Comparison of ENCODE assay signal across 11 mouse cellular contexts in the genomic region with DNA sequence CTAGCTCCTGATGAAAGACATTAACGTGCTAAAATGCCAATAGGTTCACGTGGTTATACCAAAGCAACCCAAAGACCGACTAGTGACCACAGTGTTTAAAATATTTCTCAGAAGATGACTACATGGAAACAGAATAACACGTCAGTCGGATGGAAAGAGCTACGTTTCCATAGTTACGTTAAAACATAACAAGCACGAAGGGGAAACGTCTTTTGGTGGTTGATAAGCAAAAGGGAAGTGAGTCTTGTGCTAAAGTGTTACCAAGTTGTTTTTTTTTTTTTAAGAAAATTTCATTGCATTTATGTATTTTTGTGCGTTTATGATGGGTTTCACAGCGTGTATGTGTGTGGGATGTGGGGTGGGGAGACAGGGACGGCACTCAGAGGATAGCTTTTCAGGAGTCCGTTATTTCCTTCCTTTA. TPM values are rescaled to one million over a fixed set of nuclear protein-coding genes. Genes with fewer than 3 reads are reported as not detected.
A peak's percentile ranks its signal among the peaks of the same experiment; 100 is the strongest.
DNase-seq lines count a peak whose midpoint lies in the region; ATAC-seq and TF ChIP-seq lines count a peak whose summit lies in the region.
"Had no signal": no experiment of that assay in that cellular context is flagged by ENCODE, and none has a peak within 500 bp of the region (broad histone marks: within the 10 kb centered on the region; RNA-seq: fewer than 3 reads in every experiment).

No protein-coding gene starts in this region.

- H3K4me3 ChIP-seq in lung, postnatal 0 days (ENCODE audit: low read depth, low read length), result no peak overlapping the region
- no peak overlapping the region for H3K4me3 ChIP-seq in lung, adult 2 months (replicated peaks; ENCODE audit: extremely low read depth, low read depth, low read length)
- H3K4me3 ChIP-seq in MEL (ENCODE audit: control insufficient read depth in 1 of 2, insufficient read depth in 1 of 2, low read depth in 2 of 2, low read length in 2 of 2), result peak overlapping the region; percentile 54 to 59
- no peak overlapping the region for H3K4me3 ChIP-seq in intestine, embryonic 15.5 days (replicated peaks)
- H3K4me3 ChIP-seq in hindbrain, postnatal 0 days (ENCODE audit: low read length), result no peak overlapping the region
- H3K4me3 ChIP-seq: erythroblast, embryonic 14.5 days; limb, embryonic 10.5 days had no signal

- no peak for TF ChIP-seq POLR2A in lung, adult 2 months (IDR thresholded peaks at IDR 0.05; ENCODE audit: borderline replicate concordance, extremely low read depth, low read depth, low read length)
- no peak for TF ChIP-seq POLR2A in MEL (IDR thresholded peaks at IDR 0.05; ENCODE audit: control insufficient read depth in 1 of 2, insufficient read depth in 1 of 2, low read depth in 1 of 2, low read length in 2 of 2, poor library complexity in 1 of 2)

- no peaks in the 10 kb centered on the region for H3K9me3 ChIP-seq in lung, postnatal 0 days (ENCODE audit: low read length)
- no peaks in the 10 kb centered on the region for H3K9me3 ChIP-seq in MEL (replicated peaks; ENCODE audit: insufficient read depth, low read length)
- H3K9me3 ChIP-seq in intestine, embryonic 15.5 days, result no peaks in the 10 kb centered on the region
- H3K9me3 ChIP-seq in hindbrain, postnatal 0 days (ENCODE audit: low read length), result no peaks in the 10 kb centered on the region
- H3K9me3 ChIP-seq: limb, embryonic 10.5 days had no signal

- H3K27ac ChIP-seq in lung, postnatal 0 days (ENCODE audit: low read length), result no peak overlapping the region
- peak overlapping the region; percentile 99 for H3K27ac ChIP-seq in MEL (ENCODE audit: control insufficient read depth, low read depth, low read length)
- H3K27ac ChIP-seq in intestine, embryonic 15.5 days, result no peak overlapping the region
- no peak overlapping the region for H3K27ac ChIP-seq in hindbrain, postnatal 0 days
- H3K27ac ChIP-seq: limb, embryonic 10.5 days had no signal

- TF ChIP-seq CTCF in lung, postnatal 0 days (IDR thresholded peaks at IDR 0.05), result no peak
- TF ChIP-seq CTCF in lung, adult 2 months (IDR thresholded peaks at IDR 0.05; ENCODE audit: insufficient read depth, low read length), result no peak
- no peak for TF ChIP-seq CTCF in MEL (IDR thresholded peaks at IDR 0.05 in 2 of 3, conservative IDR thresholded peaks at IDR 0.05 in 1 of 3; ENCODE audit: control insufficient read depth in 1 of 3, insufficient read depth in 1 of 3, low read depth in 2 of 3, low read length in 3 of 3, poor library complexity in 1 of 3, severe bottlenecking in 1 of 3)
- TF ChIP-seq CTCF in hindbrain, postnatal 0 days (IDR thresholded peaks at IDR 0.05; ENCODE audit: low read depth), result no peak

- H3K79me2 ChIP-seq in MEL (ENCODE audit: control insufficient read depth, insufficient read depth, low read length, poor library complexity), result no peaks in the 10 kb centered on the region; the same call in 1 of the 2 replicates

- H3K27me3 ChIP-seq in lung, postnatal 0 days (replicated peaks; ENCODE audit: insufficient read depth, low read length), result no peaks in the 10 kb centered on the region
- H3K27me3 ChIP-seq in MEL (ENCODE audit: control insufficient read depth in 1 of 2, insufficient read depth in 2 of 2, low read length in 2 of 2), result no peaks in the 10 kb centered on the region
- H3K27me3 ChIP-seq in intestine, embryonic 15.5 days (replicated peaks), result no peaks in the 10 kb centered on the region
- no peaks in the 10 kb centered on the region for H3K27me3 ChIP-seq in hindbrain, postnatal 0 days (ENCODE audit: insufficient read depth, low read length)

- H3K9ac ChIP-seq in lung, postnatal 0 days (replicated peaks; ENCODE audit: low read depth), result no peak overlapping the region
- peak overlapping the region; percentile 70 for H3K9ac ChIP-seq in MEL (ENCODE audit: control insufficient read depth, low read depth, low read length, poor library complexity, severe bottlenecking)
- no peak overlapping the region for H3K9ac ChIP-seq in intestine, embryonic 15.5 days
- H3K9ac ChIP-seq in hindbrain, postnatal 0 days (replicated peaks; ENCODE audit: low read length), result no peak overlapping the region

- no peaks in the 10 kb centered on the region for H3K4me1 ChIP-seq in lung, postnatal 0 days (ENCODE audit: insufficient read depth, low read depth, low read length)
- H3K4me1 ChIP-seq in lung, adult 2 months (ENCODE audit: control insufficient read depth, insufficient read depth, low read length), result peaks cover 12% of the 10 kb centered on the region
- peaks cover 34 to 36% of the 10 kb centered on the region in 2 experiments for H3K4me1 ChIP-seq in MEL (ENCODE audit: control insufficient read depth in 1 of 2, insufficient read depth in 2 of 2, low read length in 2 of 2)
- no peaks in the 10 kb centered on the region for H3K4me1 ChIP-seq in intestine, embryonic 15.5 days (replicated peaks)
- no peaks in the 10 kb centered on the region for H3K4me1 ChIP-seq in hindbrain, postnatal 0 days (ENCODE audit: insufficient read depth, low read length)

- H3K36me3 ChIP-seq in lung, postnatal 0 days (ENCODE audit: insufficient read depth, low read length), result no peaks in the 10 kb centered on the region
- peaks cover 0 to 47% of the 10 kb centered on the region in 2 experiments; a peak in 2 of 4 replicates for H3K36me3 ChIP-seq in MEL (ENCODE audit: control insufficient read depth in 1 of 2, insufficient read depth in 2 of 2, low read length in 2 of 2)
- no peaks in the 10 kb centered on the region for H3K36me3 ChIP-seq in intestine, embryonic 15.5 days
- H3K36me3 ChIP-seq in hindbrain, postnatal 0 days (ENCODE audit: insufficient read depth, low read length), result no peaks in the 10 kb centered on the region
- H3K36me3 ChIP-seq: limb, embryonic 10.5 days had no signal

- 44% methylated on average over 13 of the region's 13 CpGs for WGBS in lung, postnatal 0 days
- WGBS in lung, adult 2 months, result 27% methylated on average over 13 of the region's 13 CpGs
- 62% methylated on average over 13 of the region's 13 CpGs for WGBS in intestine, embryonic 15.5 days
- WGBS in hindbrain, postnatal 0 days, result 76% methylated on average over 13 of the region's 13 CpGs

- peak; percentile 93 for TF ChIP-seq EP300 in lung, postnatal 0 days (IDR thresholded peaks at IDR 0.05)
- TF ChIP-seq EP300 in MEL (IDR thresholded peaks at IDR 0.05; ENCODE audit: low read depth in 1 of 2, low read length in 2 of 2), result peak; percentile 95 to 99

- no peak overlapping the region for H3K4me2 ChIP-seq in lung, postnatal 0 days (replicated peaks; ENCODE audit: low read depth, low read length)
- no peak overlapping the region for H3K4me2 ChIP-seq in intestine, embryonic 15.5 days (replicated peaks)
- H3K4me2 ChIP-seq in hindbrain, postnatal 0 days (ENCODE audit: low read depth, low read length), result no peak overlapping the region

- TF ChIP-seq RAD21 in MEL (IDR thresholded peaks at IDR 0.05; ENCODE audit: low read depth, low read length), result no peak

- peak; percentile 75 for DNase-seq in lung, postnatal 0 days (ENCODE audit: low spot score)
- no peak for DNase-seq in lung, adult 2 months
- peak; percentile 95 for DNase-seq in MEL (ENCODE audit: low read depth, low spot score)
- DNase-seq in natural killer cell, adult 2 months (ENCODE audit: low spot score in 2 of 2), result peak; percentile 72 to 82
- no peak for DNase-seq in layer of hippocampus, adult 8-10 months (ENCODE audit: low spot score in 2 of 2)
- no peak for DNase-seq in hindbrain, postnatal 0 days (ENCODE audit: low spot score)
- DNase-seq: kidney, postnatal 25 days had no signal

- ATAC-seq in lung, postnatal 0 days, result peak; percentile 23; the same call in 1 of the 2 replicates
- ATAC-seq in hematopoietic stem cell, adult 5-6 weeks (replicated peaks in 1 of 2; ENCODE audit: insufficient read depth in 1 of 2, low FRiP score in 2 of 2, low TSS enrichment in 1 of 2, low read depth in 1 of 2, poor library complexity in 2 of 2, severe bottlenecking in 2 of 2), result peak; percentile 85 to 92
- no peak for ATAC-seq in intestine, embryonic 15.5 days
- ATAC-seq in hindbrain, postnatal 0 days, result no peak

TF ChIP-seq in MEL, 35 proteins besides CTCF, POLR2A, EP300 and RAD21 (continues in another document):
- 0 out of 2 replicates have a peak, but pooled peaks have one; percentile 34 for TF ChIP-seq TBP (IDR thresholded peaks at IDR 0.05; ENCODE audit: low read depth, low read length)
- peak; percentile 70 for TF ChIP-seq HCFC1 (IDR thresholded peaks at IDR 0.05; ENCODE audit: low read depth, low read length)
- no peak for TF ChIP-seq UBTF (IDR thresholded peaks at IDR 0.05; ENCODE audit: borderline replicate concordance, insufficient read depth, low read depth, low read length)
- no peak; the same call in 1 of the 2 replicates for TF ChIP-seq CHD2 (IDR thresholded peaks at IDR 0.05; ENCODE audit: low read length)
- TF ChIP-seq ZMIZ1 (IDR thresholded peaks at IDR 0.05; ENCODE audit: low read depth, low read length), result peak; percentile 62
- TF ChIP-seq MEF2A (IDR thresholded peaks at IDR 0.05; ENCODE audit: extremely low read depth, insufficient replicate concordance, low read depth, low read length, poor library complexity, severe bottlenecking), result no peak
- TF ChIP-seq TCF12 (IDR thresholded peaks at IDR 0.05; ENCODE audit: low read depth, low read length), result peak; percentile 94

RNA-seq across cellular contexts. Expression of a gene that starts 21.8 kb away (rescaled TPM):
- polyA plus RNA-seq in lung, postnatal 0 days (2015; fragmentation: Nextera tagmentation; extraction: Ambion mirVana), result 6.3 and 7.1 TPM in 2 replicates
- 9.0 and 16.5 TPM in 2 replicates for polyA plus RNA-seq in lung, adult 2 months (2012; rRNA removed)
- total RNA-seq in MEL (2012; rRNA removed), result 7.7 and 12.1 TPM in 2 replicates
- 10 to 100 TPM; 24.9 to 74.8 TPM for polyA plus RNA-seq in MEL (2012; ENCODE audit: insufficient read depth in 1 of 2, insufficient read length in 2 of 2, low read depth in 1 of 2, low replicate concordance in 2 of 2, missing spikeins in 1 of 2)
- total RNA-seq in hematopoietic stem cell, adult 5-6 weeks (2017), result 55.7 and 75.6 TPM in 2 replicates
- 4.4 and 6.3 TPM in 2 replicates for polyA plus RNA-seq in intestine, embryonic 15.5 days (2015; fragmentation: Nextera tagmentation; extraction: Ambion mirVana)
- total RNA-seq in layer of hippocampus, adult 8-10 months (2022), result 10 to 100 TPM; 43.4 to 53.1 (median 50.3) TPM
- 15.4 and 17.6 TPM in 2 replicates for total RNA-seq in hindbrain, postnatal 0 days (2014; rRNA removed)
- polyA plus RNA-seq in hindbrain, postnatal 0 days (2015; fragmentation: Nextera tagmentation; extraction: Ambion mirVana), result 7.0 and 8.8 TPM in 2 replicates

RNA-seq across cellular contexts. Expression of a gene that starts 51.8 kb away (rescaled TPM):
- polyA plus RNA-seq in lung, postnatal 0 days (2015; fragmentation: Nextera tagmentation; extraction: Ambion mirVana), result 608 and 674 TPM in 2 replicates
- polyA plus RNA-seq in lung, adult 2 months (2012; rRNA removed), result 74.4 and 109 TPM in 2 replicates
- 93.7 and 114 TPM in 2 replicates for total RNA-seq in MEL (2012; rRNA removed)
- 100 to 1,000 TPM in 1 of 2 experiments, not detected in 1; 212 TPM for polyA plus RNA-seq in MEL (2012; ENCODE audit: insufficient read depth in 1 of 2, insufficient read length in 2 of 2, low read depth in 1 of 2, low replicate concordance in 2 of 2, missing spikeins in 1 of 2)
- 131 and 206 TPM in 2 replicates for total RNA-seq in hematopoietic stem cell, adult 5-6 weeks (2017)
- 512 and 519 TPM in 2 replicates for polyA plus RNA-seq in intestine, embryonic 15.5 days (2015; fragmentation: Nextera tagmentation; extraction: Ambion mirVana)
- total RNA-seq in layer of hippocampus, adult 8-10 months (2022), result 100 to 1,000 TPM; 232 to 262 (median 241) TPM
- 153 and 158 TPM in 2 replicates for total RNA-seq in hindbrain, postnatal 0 days (2014; rRNA removed)
- 465 and 469 TPM in 2 replicates for polyA plus RNA-seq in hindbrain, postnatal 0 days (2015; fragmentation: Nextera tagmentation; extraction: Ambion mirVana)

Comparison
In these comparisons a context has a peak if more than half of its experiments do, and no peak if none do; other contexts are left out.
1. DNase-seq: peak in lung, postnatal 0 days (single experiment), MEL (single experiment) and natural killer cell, adult 2 months (2 of 2); none in lung, adult 2 months (single experiment), layer of hippocampus, adult 8-10 months (0 of 2) and hindbrain, postnatal 0 days (single experiment).
2. ATAC-seq: peak in lung, postnatal 0 days (single experiment) and hematopoietic stem cell, adult 5-6 weeks (2 of 2); none in intestine, embryonic 15.5 days (single experiment) and hindbrain, postnatal 0 days (single experiment).
3. H3K4me3 ChIP-seq: peak in MEL (2 of 2); none in lung, postnatal 0 days (single experiment), lung, adult 2 months (single experiment), intestine, embryonic 15.5 days (single experiment) and hindbrain, postnatal 0 days (single experiment).